Mouse (Mus musculus): ENCODE data around the gene Micu1. TPM values are rescaled to one million over a fixed set of nuclear protein-coding genes. Genes with fewer than 3 reads are reported as not detected.
A peak's percentile ranks its signal among the peaks of the same experiment; 100 is the strongest.

The Micu1 gene
- 53.8 and 57.5 TPM in 2 replicates for polyA plus RNA-seq (2012; rRNA removed)

GRCm38 (mm10) chr10:59702207-59703032 is at the start of gene Micu1:
Gene Micu1, plus strand, starts transcription at chr10:59702477.
- Histone ChIP-seq H3K4me1 (replicated peaks; ENCODE audit: control insufficient read depth, insufficient read depth, low read length) (peaks cover 8% of the 10 kb centered on the region), H3K4me3 (ENCODE audit: control insufficient read depth, insufficient read depth, low read length) (peak within 1 kb of the TSS; percentile 89), H3K36me3 (ENCODE audit: control insufficient read depth, insufficient read depth, low read length) (no peaks in the 10 kb centered on the region), H3K27ac (ENCODE audit: control insufficient read depth, insufficient read depth, low read length) (no peak within 1 kb of the TSS), H3K27me3 (ENCODE audit: control insufficient read depth, insufficient read depth, low read length) (no peaks in the 10 kb centered on the region)
- peak; percentile 92 for DNase-seq
- WGBS: under 1% methylated on average over 45 of the region's 48 CpGs
- TF ChIP-seq CTCF (IDR thresholded peaks at IDR 0.05; ENCODE audit: borderline replicate concordance, control insufficient read depth, extremely low read depth, insufficient read depth, low read length, poor library complexity): peak; percentile 40; the same call in 1 of the 2 replicates
- peak; percentile 79 for TF ChIP-seq POLR2A (IDR thresholded peaks at IDR 0.05; ENCODE audit: control insufficient read depth, extremely low read depth, insufficient read depth, low read length, poor library complexity)

- Histone ChIP-seq H3K4me1 (replicated peaks; ENCODE audit: control insufficient read depth, insufficient read depth, low read length) (peaks cover 6% of the 10 kb centered on the region), H3K27ac (ENCODE audit: control insufficient read depth, insufficient read depth, low read length) (no peak overlapping the region), H3K27me3 (ENCODE audit: control insufficient read depth, insufficient read depth, low read length) (no peaks in the 10 kb centered on the region), H3K36me3 (ENCODE audit: control insufficient read depth, insufficient read depth, low read length) (no peaks in the 10 kb centered on the region), H3K4me3 (ENCODE audit: control insufficient read depth, insufficient read depth, low read length) (peak overlapping the region; percentile 0; the same call in 1 of the 2 replicates)
- no peak for TF ChIP-seq POLR2A (IDR thresholded peaks at IDR 0.05; ENCODE audit: control insufficient read depth, extremely low read depth, insufficient read depth, low read length, poor library complexity)
- TF ChIP-seq CTCF (IDR thresholded peaks at IDR 0.05; ENCODE audit: borderline replicate concordance, control insufficient read depth, extremely low read depth, insufficient read depth, low read length, poor library complexity): no peak
- WGBS: 46% methylated on average over 13 of the region's 13 CpGs
- no peak for DNase-seq
Measured at GRCm38 (mm10) chr10:59656799-59657198, 45.5 kb upstream of the Micu1 start.

GRCm38 (mm10) chr10:59664765-59665164 is 37.5 kb upstream of the Micu1 start:
- Histone ChIP-seq H3K27ac (ENCODE audit: control insufficient read depth, insufficient read depth, low read length) (no peak overlapping the region), H3K36me3 (ENCODE audit: control insufficient read depth, insufficient read depth, low read length) (no peaks in the 10 kb centered on the region), H3K4me1 (replicated peaks; ENCODE audit: control insufficient read depth, insufficient read depth, low read length) (peaks cover 2% of the 10 kb centered on the region; the same call in 1 of the 2 replicates), H3K27me3 (ENCODE audit: control insufficient read depth, insufficient read depth, low read length) (no peaks in the 10 kb centered on the region), H3K4me3 (ENCODE audit: control insufficient read depth, insufficient read depth, low read length) (no peak overlapping the region)
- WGBS: 96% methylated on average over 2 of the region's 2 CpGs
- TF ChIP-seq POLR2A (IDR thresholded peaks at IDR 0.05; ENCODE audit: control insufficient read depth, extremely low read depth, insufficient read depth, low read length, poor library complexity) (no peak), CTCF (IDR thresholded peaks at IDR 0.05; ENCODE audit: borderline replicate concordance, control insufficient read depth, extremely low read depth, insufficient read depth, low read length, poor library complexity) (no peak)
- DNase-seq: no peak

GRCm38 (mm10) chr10:59665503-59666291 is 36.6 kb upstream of the Micu1 start:
- Histone ChIP-seq H3K36me3 (ENCODE audit: control insufficient read depth, insufficient read depth, low read length) (no peaks in the 10 kb centered on the region), H3K27me3 (ENCODE audit: control insufficient read depth, insufficient read depth, low read length) (no peaks in the 10 kb centered on the region), H3K4me1 (replicated peaks; ENCODE audit: control insufficient read depth, insufficient read depth, low read length) (peaks cover 2% of the 10 kb centered on the region; the same call in 1 of the 2 replicates), H3K4me3 (ENCODE audit: control insufficient read depth, insufficient read depth, low read length) (no peak overlapping the region), H3K27ac (ENCODE audit: control insufficient read depth, insufficient read depth, low read length) (no peak overlapping the region)
- TF ChIP-seq CTCF (IDR thresholded peaks at IDR 0.05; ENCODE audit: borderline replicate concordance, control insufficient read depth, extremely low read depth, insufficient read depth, low read length, poor library complexity) (no peak), POLR2A (IDR thresholded peaks at IDR 0.05; ENCODE audit: control insufficient read depth, extremely low read depth, insufficient read depth, low read length, poor library complexity) (no peak)
- 54% methylated on average over 13 of the region's 13 CpGs for WGBS
- no peak for DNase-seq

GRCm38 (mm10) chr10:59667377-59667776 is 34.9 kb upstream of the Micu1 start:
- H3K27ac ChIP-seq (ENCODE audit: control insufficient read depth, insufficient read depth, low read length): no peak overlapping the region
- 71% methylated on average over 6 of the region's 6 CpGs for WGBS
- DNase-seq: no peak
- no peaks in the 10 kb centered on the region for H3K27me3 ChIP-seq (ENCODE audit: control insufficient read depth, insufficient read depth, low read length)
- no peaks in the 10 kb centered on the region for H3K36me3 ChIP-seq (ENCODE audit: control insufficient read depth, insufficient read depth, low read length)
- no peak for TF ChIP-seq POLR2A (IDR thresholded peaks at IDR 0.05; ENCODE audit: control insufficient read depth, extremely low read depth, insufficient read depth, low read length, poor library complexity)
- no peak overlapping the region for H3K4me3 ChIP-seq (ENCODE audit: control insufficient read depth, insufficient read depth, low read length)
- H3K4me1 ChIP-seq (replicated peaks; ENCODE audit: control insufficient read depth, insufficient read depth, low read length): peaks cover 2% of the 10 kb centered on the region; the same call in 1 of the 2 replicates

- no peak for TF ChIP-seq CTCF (IDR thresholded peaks at IDR 0.05; ENCODE audit: borderline replicate concordance, control insufficient read depth, extremely low read depth, insufficient read depth, low read length, poor library complexity)
- TF ChIP-seq POLR2A (IDR thresholded peaks at IDR 0.05; ENCODE audit: control insufficient read depth, extremely low read depth, insufficient read depth, low read length, poor library complexity): no peak
- 97% methylated on average over 7 of the region's 7 CpGs for WGBS
- no peak for DNase-seq
- Histone ChIP-seq H3K27ac (ENCODE audit: control insufficient read depth, insufficient read depth, low read length) (no peak overlapping the region), H3K4me1 (replicated peaks; ENCODE audit: control insufficient read depth, insufficient read depth, low read length) (peaks cover 2% of the 10 kb centered on the region; the same call in 1 of the 2 replicates), H3K27me3 (ENCODE audit: control insufficient read depth, insufficient read depth, low read length) (no peaks in the 10 kb centered on the region), H3K36me3 (ENCODE audit: control insufficient read depth, insufficient read depth, low read length) (no peaks in the 10 kb centered on the region), H3K4me3 (ENCODE audit: control insufficient read depth, insufficient read depth, low read length) (no peak overlapping the region)
Measured at GRCm38 (mm10) chr10:59668491-59668890, 33.8 kb upstream of the Micu1 start.

Measured in thymus, adult 2 months (tissue).